Mouse (Mus musculus) layer of hippocampus, postnatal 25 days (tissue): Measurements from ENCODE around the gene Rxra. TPM values are rescaled to one million over a fixed set of nuclear protein-coding genes. Genes with fewer than 3 reads are reported as not detected.

Experiments used
- DNase-seq, 2 experiments: peaks; one replicate each; pipeline ENCODE4 v3.0.0; 2022; ENCODE audit warnings: mixed read lengths in 2 of 2, low spot score in 1 of 2; ENCODE audit errors: extremely low spot score in 1 of 2
- total RNA-seq, 2 experiments: library from RNA; stranded (reverse); gene quantifications; 2 replicates each; pipeline ENCODE4 v1.2.3; 2021

Rxra gene
- 10 to 100 TPM; 22.2 to 29.1 TPM for total RNA-seq

GRCm38 (mm10) chr2:27676106-27676477, at the start of gene Rxra:
TSS of gene Rxra (plus strand) at chr2:27676440.
- no peak for DNase-seq

- no peak for DNase-seq
These were observed 49.6 kb upstream of the Rxra start for GRCm38 (mm10) chr2:27626604-27627003.

- DNase-seq, result no peak
These were observed 45.5 kb upstream of the Rxra start for GRCm38 (mm10) chr2:27630601-27631285.

- DNase-seq, result no peak
These were observed 42.8 kb upstream of the Rxra start for GRCm38 (mm10) chr2:27633471-27633870.

- DNase-seq, result no peak
These were observed 42.2 kb upstream of the Rxra start for GRCm38 (mm10) chr2:27634018-27634417.

GRCm38 (mm10) chr2:27635147-27635738, 41.0 kb upstream of the Rxra start:
- DNase-seq, result no peak

GRCm38 (mm10) chr2:27636796-27637195, 39.4 kb upstream of the Rxra start:
- no peak for DNase-seq

- DNase-seq, result no peak
These were observed 38.9 kb upstream of the Rxra start for GRCm38 (mm10) chr2:27637281-27637896.

GRCm38 (mm10) chr2:27639631-27640334, 36.5 kb upstream of the Rxra start:
- no peak for DNase-seq

- DNase-seq, result no peak
These were observed 35.2 kb upstream of the Rxra start for GRCm38 (mm10) chr2:27640900-27641479.

GRCm38 (mm10) chr2:27644547-27645120, 31.6 kb upstream of the Rxra start:
- DNase-seq, result no peak

- no peak for DNase-seq
These were observed 30.8 kb upstream of the Rxra start for GRCm38 (mm10) chr2:27645471-27645870.

GRCm38 (mm10) chr2:27649862-27650661, 26.2 kb upstream of the Rxra start:
- no peak for DNase-seq

- DNase-seq, result no peak
These were observed 25.2 kb upstream of the Rxra start for GRCm38 (mm10) chr2:27650991-27651390.

- no peak for DNase-seq
These were observed 22.7 kb upstream of the Rxra start for GRCm38 (mm10) chr2:27653496-27654030.

GRCm38 (mm10) chr2:27654321-27655232, 21.7 kb upstream of the Rxra start:
- no peak for DNase-seq

GRCm38 (mm10) chr2:27656576-27656975, 19.7 kb upstream of the Rxra start:
- DNase-seq, result no peak

- no peak for DNase-seq
These were observed 11.0 kb upstream of the Rxra start for GRCm38 (mm10) chr2:27665284-27665683.
